Mouse (Mus musculus): ENCODE results near the gene Eif2a.

DNA sequence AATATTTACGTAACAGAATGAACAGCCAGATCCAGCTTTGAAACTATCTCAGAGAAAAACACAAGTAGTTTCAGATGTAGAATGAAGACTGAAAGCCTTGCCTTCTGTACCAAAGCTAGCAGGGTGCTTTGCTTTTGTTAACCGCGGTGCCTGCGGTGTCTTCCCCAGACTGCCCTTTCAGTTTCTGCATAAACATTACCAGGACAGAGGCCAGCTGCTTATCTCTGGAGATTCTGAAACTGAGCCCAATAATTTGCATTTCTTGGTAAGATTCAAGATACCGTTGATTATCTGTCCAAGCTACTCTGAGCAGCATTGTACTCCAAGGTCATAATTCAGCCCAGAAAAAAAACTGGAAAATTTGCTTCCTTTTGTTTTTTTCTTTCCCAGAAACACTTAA, 68.0 kb downstream of the Eif2a start:
- TF ChIP-seq POLR2A (IDR thresholded peaks at IDR 0.05; ENCODE audit: low read depth, low read length), result no peak
- no peak for TF ChIP-seq CTCF (IDR thresholded peaks at IDR 0.05; ENCODE audit: extremely low read depth, insufficient read depth, insufficient read length, insufficient replicate concordance)
